In the genomic region with DNA sequence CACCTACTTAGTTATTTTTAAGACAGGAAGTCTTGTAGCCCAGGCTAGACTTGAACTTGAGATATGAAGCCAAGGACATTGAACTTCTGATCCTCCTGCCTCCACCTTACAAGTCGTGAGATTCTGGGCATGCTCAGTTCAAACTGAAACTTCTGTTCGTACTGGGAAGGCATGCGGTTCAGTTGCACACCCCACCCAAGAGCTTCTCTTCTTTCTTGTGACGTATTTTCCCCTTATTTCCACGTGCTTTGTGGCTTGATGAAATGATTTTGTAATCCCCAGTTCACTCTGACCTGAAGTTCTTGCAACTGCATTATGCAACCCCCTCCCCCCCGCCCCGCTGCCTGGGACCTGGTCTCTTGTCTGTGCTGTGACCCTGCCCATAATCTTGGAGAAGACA, we compare ENCODE assay signal across 30 mouse cellular contexts. TPM values are rescaled to one million over a fixed set of nuclear protein-coding genes. Genes with fewer than 3 reads are reported as not detected.
A peak's percentile ranks its signal among the peaks of the same experiment; 100 is the strongest.
DNase-seq lines count a peak whose midpoint lies in the region; ATAC-seq and TF ChIP-seq lines count a peak whose summit lies in the region.
"Had no signal": no experiment of that assay in that cellular context is flagged by ENCODE, and none has a peak within 500 bp of the region (broad histone marks: within the 10 kb centered on the region; RNA-seq: fewer than 3 reads in every experiment).

No protein-coding gene starts in this region.

- DNase-seq in spleen, adult 2 months (ENCODE audit: low read depth in 1 of 2, low spot score in 2 of 2) = no peak
- no peak for DNase-seq in spleen, postnatal 10 days (ENCODE audit: low spot score in 2 of 2)
- peak; percentile 23 for DNase-seq in NIH3T3 (ENCODE audit: low read depth)
- peak; percentile 55 for DNase-seq in naive thymus-derived CD4-positive, alpha-beta T cell, adult 2 months (ENCODE audit: low read depth)
- DNase-seq in heart, postnatal 4 days = no peak
- no peak for DNase-seq in yolk sac, embryonic 10.5 days (ENCODE audit: low spot score)
- DNase-seq in gastrocnemius, postnatal 4 days (ENCODE audit: low spot score in 2 of 2) = no peak
- DNase-seq: adrenal gland, postnatal 10 days; cerebellum, postnatal 10 days; forebrain, postnatal 0 days; gastrocnemius, postnatal 14 days; heart, adult 2 months; heart, postnatal 14 days; kidney, adult 18-20 months; lung, postnatal 10 days; thymus, postnatal 14 days had no signal

- peak overlapping the region; percentile 19; the same call in 1 of the 2 replicates for H3K27ac ChIP-seq in spleen, adult 2 months (ENCODE audit: insufficient read depth, low read length)
- H3K27ac ChIP-seq: embryonic facial prominence, embryonic 12.5 days; heart, adult 2 months; heart, embryonic 13.5 days; hindbrain, embryonic 12.5 days; kidney, postnatal 0 days; limb, embryonic 12.5 days; liver, embryonic 15.5 days; midbrain, embryonic 10.5 days; neural tube, embryonic 15.5 days had no signal

- H3K36me3 ChIP-seq in spleen, adult 2 months (ENCODE audit: control insufficient read depth, insufficient read depth, low read length) = peaks cover 3% of the 10 kb centered on the region; the same call in 1 of the 2 replicates
- H3K36me3 ChIP-seq: embryonic facial prominence, embryonic 12.5 days; G1E; heart, embryonic 13.5 days; hindbrain, embryonic 12.5 days; limb, embryonic 12.5 days; liver, embryonic 15.5 days; midbrain, embryonic 10.5 days; neural tube, embryonic 15.5 days had no signal

- peak; percentile 70 for ATAC-seq in granulocyte monocyte progenitor cell, adult 5-6 weeks (replicated peaks; ENCODE audit: poor library complexity, severe bottlenecking)
- ATAC-seq: activated CD4-positive, CD25-positive, alpha-beta regulatory T cell, adult 4 months; forebrain, postnatal 0 days; midbrain, embryonic 16.5 days had no signal

- peaks cover 19% of the 10 kb centered on the region; the same call in 1 of the 2 replicates for H3K4me1 ChIP-seq in spleen, adult 2 months (ENCODE audit: control insufficient read depth, insufficient read depth, insufficient read length)
- H3K4me1 ChIP-seq: embryonic facial prominence, embryonic 12.5 days; heart, embryonic 13.5 days; hindbrain, embryonic 12.5 days; limb, embryonic 12.5 days; midbrain, embryonic 10.5 days; neural tube, embryonic 15.5 days had no signal

- H3K27me3 ChIP-seq in spleen, adult 2 months (ENCODE audit: control insufficient read depth, insufficient read depth, low read length) = no peaks in the 10 kb centered on the region
- H3K27me3 ChIP-seq: CH12.LX; embryonic facial prominence, embryonic 12.5 days; heart, embryonic 13.5 days; hindbrain, embryonic 12.5 days; limb, embryonic 12.5 days; liver, embryonic 15.5 days; neural tube, embryonic 15.5 days had no signal

- H3K4me3 ChIP-seq in spleen, adult 2 months (ENCODE audit: extremely low read depth, insufficient read depth, insufficient read length) = no peak overlapping the region
- H3K4me3 ChIP-seq: embryonic facial prominence, embryonic 12.5 days; heart, adult 2 months; heart, embryonic 13.5 days; hindbrain, embryonic 12.5 days; limb, embryonic 12.5 days; liver, embryonic 15.5 days; midbrain, embryonic 10.5 days; neural tube, embryonic 15.5 days had no signal

- no peak for TF ChIP-seq POLR2A in spleen, adult 2 months (IDR thresholded peaks at IDR 0.05; ENCODE audit: low read depth, low read length)

- no peak for TF ChIP-seq CTCF in spleen, adult 2 months (IDR thresholded peaks at IDR 0.05; ENCODE audit: extremely low read depth, insufficient read depth, insufficient read length, insufficient replicate concordance)

- WGBS in spleen, adult 2 months = 61% methylated on average over 7 of the region's 7 CpGs

RNA-seq across cellular contexts. Expression of a gene that starts 10.6 kb away (rescaled TPM):
- polyA plus RNA-seq in spleen, adult 2 months (2012; rRNA removed) = 168 and 181 TPM in 2 replicates
- 332 and 404 TPM in 2 replicates for total RNA-seq in granulocyte monocyte progenitor cell, adult 5-6 weeks (2014; fragmentation: Nextera tagmentation)
- total RNA-seq in granulocyte monocyte progenitor cell, adult 5-6 weeks (2017) = 209 and 277 TPM in 2 replicates
- total RNA-seq in heart, postnatal 4 days (2021) = 10 to 100 TPM; 28.9 to 31.7 TPM
- 10 to 100 TPM; 21.2 to 23.0 TPM for total RNA-seq in gastrocnemius, postnatal 4 days (2021)

RNA-seq across cellular contexts. Expression of a gene that starts 19.5 kb away (rescaled TPM):
- 1.1 and 1.2 TPM in 2 replicates for polyA plus RNA-seq in spleen, adult 2 months (2012; rRNA removed)
- not detected in 2 replicates for total RNA-seq in granulocyte monocyte progenitor cell, adult 5-6 weeks (2014; fragmentation: Nextera tagmentation)
- not detected in 2 replicates for total RNA-seq in granulocyte monocyte progenitor cell, adult 5-6 weeks (2017)
- 1 to 10 TPM in 1 of 2 experiments, under 1 TPM in 1; 0.98 to 2.4 TPM for total RNA-seq in heart, postnatal 4 days (2021)
- 1 to 10 TPM; 2.3 to 3.8 TPM for total RNA-seq in gastrocnemius, postnatal 4 days (2021)
- total RNA-seq: CH12.LX, G1E had no signal
- polyA plus RNA-seq: activated CD4-positive, CD25-positive, alpha-beta regulatory T cell, adult 4 months; G1E had no signal

RNA-seq across cellular contexts. Expression of a gene that starts 25.3 kb away (rescaled TPM):
- 60.6 and 67.6 TPM in 2 replicates for polyA plus RNA-seq in spleen, adult 2 months (2012; rRNA removed)
- not detected in 2 replicates for total RNA-seq in granulocyte monocyte progenitor cell, adult 5-6 weeks (2014; fragmentation: Nextera tagmentation)
- not detected in 2 replicates for total RNA-seq in granulocyte monocyte progenitor cell, adult 5-6 weeks (2017)
- 100 to 1,000 TPM; 646 to 728 TPM for total RNA-seq in heart, postnatal 4 days (2021)
- 100 to 1,000 TPM; 587 to 732 TPM for total RNA-seq in gastrocnemius, postnatal 4 days (2021)
- total RNA-seq: CH12.LX, G1E had no signal
- polyA plus RNA-seq: activated CD4-positive, CD25-positive, alpha-beta regulatory T cell, adult 4 months; G1E had no signal

RNA-seq across cellular contexts. Expression of a gene that starts 27.4 kb away (rescaled TPM):
- polyA plus RNA-seq in spleen, adult 2 months (2012; rRNA removed) = 0.92 and 1.0 TPM in 2 replicates
- total RNA-seq in granulocyte monocyte progenitor cell, adult 5-6 weeks (2014; fragmentation: Nextera tagmentation) = not detected in 2 replicates
- not detected in 2 replicates for total RNA-seq in granulocyte monocyte progenitor cell, adult 5-6 weeks (2017)
- total RNA-seq in heart, postnatal 4 days (2021) = 1 to 10 TPM in 1 of 2 experiments, under 1 TPM in 1; 0.95 to 1.4 TPM
- 1 to 10 TPM; 7.9 to 9.6 TPM for total RNA-seq in gastrocnemius, postnatal 4 days (2021)
- total RNA-seq: CH12.LX had no signal
- polyA plus RNA-seq: G1E; liver, embryonic 15.5 days had no signal

RNA-seq across cellular contexts. Expression of a gene that starts 44.8 kb away (rescaled TPM):
- polyA plus RNA-seq in spleen, adult 2 months (2012; rRNA removed) = 0.94 and 1.8 TPM in 2 replicates
- not detected in 2 replicates for total RNA-seq in granulocyte monocyte progenitor cell, adult 5-6 weeks (2014; fragmentation: Nextera tagmentation)
- not detected in 2 replicates for total RNA-seq in granulocyte monocyte progenitor cell, adult 5-6 weeks (2017)
- 1 to 10 TPM; 2.0 to 3.5 TPM for total RNA-seq in heart, postnatal 4 days (2021)
- total RNA-seq in gastrocnemius, postnatal 4 days (2021) = 1 to 10 TPM; 2.7 to 4.9 TPM
- total RNA-seq: CH12.LX; forebrain, postnatal 0 days; left cerebral cortex, postnatal 10 days had no signal
- polyA plus RNA-seq: activated CD4-positive, CD25-positive, alpha-beta regulatory T cell, adult 4 months; forebrain, postnatal 0 days; G1E; midbrain, embryonic 16.5 days had no signal

Comparison
In these comparisons a context has a peak if more than half of its experiments do, and no peak if none do; other contexts are left out.
1. DNase-seq: peak in NIH3T3 (single experiment) and naive thymus-derived CD4-positive, alpha-beta T cell, adult 2 months (single experiment); none in spleen, adult 2 months (0 of 2), spleen, postnatal 10 days (0 of 2), heart, postnatal 4 days (single experiment), yolk sac, embryonic 10.5 days (single experiment) and gastrocnemius, postnatal 4 days (0 of 2).
2. RNA of a gene that starts 10.6 kb away (total RNA-seq): 209 to 404 TPM in granulocyte monocyte progenitor cell, adult 5-6 weeks; 28.9 to 31.7 TPM in heart, postnatal 4 days and 21.2 to 23.0 TPM in gastrocnemius, postnatal 4 days; every median in the first group is over 4 times any median in the second.
3. RNA of a gene that starts 25.3 kb away (total RNA-seq): 587 to 732 TPM in gastrocnemius, postnatal 4 days and 646 to 728 TPM in heart, postnatal 4 days; not detected in granulocyte monocyte progenitor cell, adult 5-6 weeks; every median in the first group is over 100 times any median in the second.